In the genomic region with DNA sequence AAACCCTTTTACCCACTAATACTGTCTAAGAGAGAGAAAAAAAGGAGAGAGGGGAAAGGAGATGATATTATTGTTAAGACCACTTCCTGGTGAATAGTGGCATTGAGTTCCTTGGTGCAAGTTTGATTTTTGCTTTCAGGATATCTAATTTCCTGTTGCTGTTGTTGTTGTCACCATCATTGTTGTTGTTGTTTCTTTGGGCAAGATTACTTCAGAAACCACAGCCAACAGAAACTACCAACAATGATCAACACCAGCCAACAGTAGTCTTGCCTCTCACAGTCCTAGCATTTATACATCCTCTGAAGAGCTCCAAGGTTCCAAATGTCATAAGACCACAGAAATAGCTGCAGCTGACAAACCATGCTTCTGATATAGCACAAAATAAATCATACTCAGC, we compare ENCODE assay signal across 35 mouse cellular contexts. TPM values are rescaled to one million over a fixed set of nuclear protein-coding genes. Genes with fewer than 3 reads are reported as not detected.
"Had no signal": no experiment of that assay in that cellular context is flagged by ENCODE, and none has a peak within 500 bp of the region (broad histone marks: within the 10 kb centered on the region; RNA-seq: fewer than 3 reads in every experiment).

No protein-coding gene starts in this region.

- H3K4me2 ChIP-seq: limb, embryonic 12.5 days; limb, embryonic 13.5 days; limb, embryonic 15.5 days; liver, embryonic 11.5 days; liver, embryonic 12.5 days; liver, embryonic 13.5 days; liver, embryonic 15.5 days; lung, embryonic 14.5 days; lung, embryonic 15.5 days; midbrain, embryonic 11.5 days; midbrain, embryonic 12.5 days; midbrain, embryonic 13.5 days; midbrain, embryonic 15.5 days; neural tube, embryonic 12.5 days had no signal

- H3K4me1 ChIP-seq: limb, embryonic 10.5 days; limb, embryonic 12.5 days; limb, embryonic 13.5 days; limb, embryonic 15.5 days; liver, embryonic 12.5 days; liver, embryonic 13.5 days; liver, embryonic 15.5 days; lung, embryonic 15.5 days; megakaryocyte, embryonic 14.5 days; midbrain, embryonic 10.5 days; midbrain, embryonic 12.5 days; midbrain, embryonic 13.5 days; midbrain, embryonic 15.5 days; neural tube, embryonic 12.5 days had no signal

- H3K36me3 ChIP-seq: limb, embryonic 10.5 days; limb, embryonic 12.5 days; limb, embryonic 13.5 days; limb, embryonic 15.5 days; liver, embryonic 12.5 days; lung, embryonic 15.5 days; midbrain, embryonic 10.5 days; midbrain, embryonic 12.5 days; midbrain, embryonic 13.5 days; midbrain, embryonic 15.5 days; neural tube, embryonic 12.5 days had no signal

- DNase-seq: left cerebral cortex, postnatal 4 days; liver; liver, embryonic 13.5 days; lung, adult 18-20 months; lung, adult 2 months; lung, embryonic 14.5 days; lung, postnatal 10 days; lung, postnatal 14 days; lung, postnatal 36 days; lung, postnatal 4 days; midbrain, embryonic 14.5 days had no signal

- H3K27ac ChIP-seq: limb, embryonic 10.5 days; limb, embryonic 12.5 days; limb, embryonic 13.5 days; limb, embryonic 15.5 days; liver, embryonic 12.5 days; liver, embryonic 13.5 days; liver, embryonic 14.5 days; liver, embryonic 15.5 days; lung, embryonic 15.5 days; macrophage; midbrain, embryonic 10.5 days; midbrain, embryonic 12.5 days; midbrain, embryonic 13.5 days; midbrain, embryonic 15.5 days; neural tube, embryonic 12.5 days had no signal

- ATAC-seq: liver, embryonic 12.5 days; lung, postnatal 0 days; midbrain, embryonic 13.5 days; midbrain, embryonic 15.5 days; midbrain, embryonic 16.5 days had no signal

- H3K4me3 ChIP-seq: limb, embryonic 10.5 days; limb, embryonic 12.5 days; limb, embryonic 13.5 days; limb, embryonic 15.5 days; liver, embryonic 12.5 days; liver, embryonic 13.5 days; liver, embryonic 15.5 days; lung, embryonic 15.5 days; megakaryocyte, embryonic 14.5 days; midbrain, embryonic 10.5 days; midbrain, embryonic 12.5 days; midbrain, embryonic 13.5 days; midbrain, embryonic 15.5 days; myocyte; neural tube, embryonic 12.5 days had no signal

- H3K9ac ChIP-seq: limb, embryonic 12.5 days; limb, embryonic 13.5 days; limb, embryonic 15.5 days; liver, embryonic 12.5 days; liver, embryonic 13.5 days; liver, embryonic 14.5 days; liver, embryonic 15.5 days; lung, embryonic 14.5 days; lung, embryonic 15.5 days; midbrain, embryonic 12.5 days; midbrain, embryonic 13.5 days; midbrain, embryonic 15.5 days; neural tube, embryonic 12.5 days had no signal

- H3K27me3 ChIP-seq: limb, embryonic 12.5 days; limb, embryonic 13.5 days; limb, embryonic 15.5 days; liver, embryonic 12.5 days; liver, embryonic 13.5 days; liver, embryonic 15.5 days; lung, embryonic 15.5 days; megakaryocyte, embryonic 14.5 days; midbrain, embryonic 12.5 days; midbrain, embryonic 13.5 days; midbrain, embryonic 15.5 days; neural tube, embryonic 12.5 days had no signal

- H3K9me3 ChIP-seq: limb, embryonic 10.5 days; limb, embryonic 12.5 days; limb, embryonic 13.5 days; limb, embryonic 15.5 days; liver, embryonic 12.5 days; liver, embryonic 13.5 days; liver, embryonic 15.5 days; lung, embryonic 15.5 days; megakaryocyte, embryonic 14.5 days; midbrain, embryonic 10.5 days; midbrain, embryonic 12.5 days; midbrain, embryonic 13.5 days; midbrain, embryonic 15.5 days; neural tube, embryonic 12.5 days had no signal

RNA-seq across cellular contexts. Expression of gene Slfn3, which starts 13.9 kb away (rescaled TPM):
- polyA plus RNA-seq: liver, adult 2 months; midbrain, embryonic 16.5 days; neural tube, embryonic 11.5 days had no signal

RNA-seq across cellular contexts. Expression of gene Slfn4, which starts 30.0 kb away (rescaled TPM):
- polyA plus RNA-seq: limb, embryonic 10.5 days; limb, embryonic 11.5 days; limb, embryonic 12.5 days; liver, embryonic 11.5 days; liver, embryonic 12.5 days; lung, embryonic 14.5 days; midbrain, embryonic 10.5 days; midbrain, embryonic 11.5 days; midbrain, embryonic 12.5 days; midbrain, embryonic 13.5 days; midbrain, postnatal 0 days; neural tube, embryonic 11.5 days; neural tube, embryonic 12.5 days had no signal
